Mouse (Mus musculus) E14TG2a.4 (cell line): ENCODE results near the gene Rbms3.

ENCODE experiments used
- CTCF ChIP-seq: conservative IDR thresholded peaks from 2 replicates; pipeline ENCODE4 v1.5.1; 2014; ENCODE audit warnings: low read length
- POU5F1 ChIP-seq: IDR thresholded peaks from 2 replicates; pipeline ENCODE4 v1.6.1; 2014; ENCODE audit warnings: low read length, borderline replicate concordance

- TF ChIP-seq CTCF, result no peak
- TF ChIP-seq POU5F1, result no peak
Measured at GRCm38 (mm10) chr9:116872346-116872745, 757.4 kb downstream of the Rbms3 start.
